Mouse (Mus musculus) ovary, adult 18-20 months (tissue): ENCODE data around the gene Gm6121.
"Not testable (repeated sequence)": the region's sequence is repeated elsewhere in the genome, so short reads cannot be mapped to it uniquely, and the experiment has no call there.

Experiments used
- DNase-seq: peaks from one replicate; pipeline ENCODE4 v3.0.0; 2022; ENCODE audit warnings: low spot score, mixed read lengths

The Gm6121 gene

GRCm38 (mm10) chrX:26935597-26935996, at the start of gene Gm6121:
Gene Gm6121, minus strand, starts transcription at chrX:26935697.
- DNase-seq, result not testable (repeated sequence)
